Mouse (Mus musculus) erythroblast, embryonic 14.5 days (primary cell): ENCODE data around the gene Scarb2. TPM values are rescaled to one million over a fixed set of nuclear protein-coding genes. Genes with fewer than 3 reads are reported as not detected.

ENCODE experiments used
- H3K27me3 ChIP-seq: 2 replicates; pipeline ENCODE4 v1.6.1; 2012; ENCODE audit warnings: inconsistent platforms; ENCODE audit not compliant: control insufficient read depth
- H3K36me3 ChIP-seq: 2 replicates; pipeline ENCODE4 v1.6.1; 2012; ENCODE audit warnings: mild to moderate bottlenecking, inconsistent platforms; ENCODE audit not compliant: control insufficient read depth
- H3K4me1 ChIP-seq: 2 replicates; pipeline ENCODE4 v1.6.1; 2012; ENCODE audit warnings: inconsistent platforms; ENCODE audit not compliant: control insufficient read depth
- H3K4me3 ChIP-seq: replicated peaks from 2 replicates; pipeline ENCODE3; 2012; ENCODE audit warnings: moderate library complexity, mild to moderate bottlenecking, inconsistent platforms
- H3K9me3 ChIP-seq: 2 replicates; pipeline ENCODE4 v1.6.1; 2012; ENCODE audit warnings: low read length, inconsistent platforms, mixed read lengths; ENCODE audit not compliant: control insufficient read depth
- GATA1 ChIP-seq: IDR thresholded peaks from 2 replicates; pipeline ENCODE4 v1.6.1; 2012; ENCODE audit warnings: low read length, inconsistent platforms, mixed read lengths
- TAL1 ChIP-seq: IDR thresholded peaks from 3 replicates; pipeline ENCODE4 v1.6.1; 2012; ENCODE audit warnings: low read length, inconsistent platforms, mixed read lengths
- polyA plus RNA-seq: library from polyadenylated mRNA; stranded (reverse); fragments of >175 nt; gene quantifications from 2 replicates; pipeline ENCODE4 v1.2.3, GENCODE M21; 2012

The Scarb2 gene
- polyA plus RNA-seq, 1 experiment = 0.14 TPM

DNA sequence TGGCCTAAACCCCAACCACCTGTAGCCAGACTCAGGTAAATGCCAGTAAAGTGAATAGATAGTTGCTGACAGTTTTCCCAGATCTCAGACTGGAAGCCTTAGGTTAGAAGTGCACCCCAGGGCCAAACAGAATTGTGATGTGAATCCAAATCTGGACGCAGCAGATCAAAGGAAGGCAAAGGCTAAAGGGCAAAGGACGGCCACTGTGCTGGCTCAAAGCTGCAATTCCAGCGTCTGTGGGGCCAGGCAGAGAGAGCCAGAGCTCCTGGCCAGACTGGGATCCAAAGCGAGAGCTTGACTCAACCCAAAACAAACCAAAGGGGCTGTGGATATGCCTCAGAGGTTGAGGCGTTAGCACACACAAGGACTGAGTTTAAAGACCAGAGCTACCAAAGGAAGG is 47.9 kb downstream of the Scarb2 start:
- peaks cover 14% of the 10 kb centered on the region for H3K36me3 ChIP-seq
- H3K9me3 ChIP-seq = no peaks in the 10 kb centered on the region
- H3K4me3 ChIP-seq = no peak overlapping the region
- peaks cover 12% of the 10 kb centered on the region for H3K4me1 ChIP-seq
- TF ChIP-seq TAL1 (no peak), GATA1 (no peak)
- no peaks in the 10 kb centered on the region for H3K27me3 ChIP-seq

- no peaks in the 10 kb centered on the region for H3K27me3 ChIP-seq
These were observed 49.2 kb downstream of the Scarb2 start for GRCm38 (mm10) chr5:92457410-92457809.

DNA sequence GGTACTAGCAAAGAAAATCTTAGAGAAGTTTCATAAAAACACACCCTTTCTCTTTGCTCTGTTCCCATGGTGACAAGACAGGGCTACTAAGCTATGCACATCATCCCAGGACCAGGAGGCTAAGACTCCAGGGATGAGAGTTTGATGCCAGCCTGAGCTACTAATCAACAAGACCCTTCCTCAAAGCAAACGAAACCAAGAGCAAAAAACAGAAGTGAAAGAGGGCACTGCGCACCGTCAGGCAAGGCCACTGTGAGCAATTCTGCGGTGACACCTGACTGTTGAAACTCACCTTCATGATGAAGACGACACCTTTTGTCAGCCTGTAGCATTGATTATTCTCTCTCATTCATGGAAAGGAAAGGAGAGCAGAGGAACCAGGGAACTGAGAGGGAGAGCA is 53.8 kb downstream of the Scarb2 start:
- Histone ChIP-seq H3K4me3 (no peak overlapping the region), H3K27me3 (no peaks in the 10 kb centered on the region), H3K36me3 (peaks cover 48% of the 10 kb centered on the region), H3K4me1 (peaks cover 8% of the 10 kb centered on the region), H3K9me3 (no peaks in the 10 kb centered on the region)
- TF ChIP-seq TAL1 (no peak), GATA1 (no peak)

More at GRCm38 (mm10) chr5:92457410-92457809, 49.2 kb downstream of the Scarb2 start:
- Histone ChIP-seq H3K4me3 (no peak overlapping the region), H3K36me3 (peaks cover 19% of the 10 kb centered on the region), H3K9me3 (no peaks in the 10 kb centered on the region), H3K4me1 (peaks cover 12% of the 10 kb centered on the region)
- TF ChIP-seq GATA1 = no peak
- TF ChIP-seq TAL1 = no peak

- peaks cover 45% of the 10 kb centered on the region for H3K36me3 ChIP-seq
- no peak overlapping the region for H3K4me3 ChIP-seq
- H3K27me3 ChIP-seq = no peaks in the 10 kb centered on the region
- TF ChIP-seq GATA1 (no peak), TAL1 (no peak)
- H3K4me1 ChIP-seq = peaks cover 5% of the 10 kb centered on the region
- H3K9me3 ChIP-seq = no peaks in the 10 kb centered on the region
These were observed 59.9 kb downstream of the Scarb2 start for GRCm38 (mm10) chr5:92446736-92447135.

DNA sequence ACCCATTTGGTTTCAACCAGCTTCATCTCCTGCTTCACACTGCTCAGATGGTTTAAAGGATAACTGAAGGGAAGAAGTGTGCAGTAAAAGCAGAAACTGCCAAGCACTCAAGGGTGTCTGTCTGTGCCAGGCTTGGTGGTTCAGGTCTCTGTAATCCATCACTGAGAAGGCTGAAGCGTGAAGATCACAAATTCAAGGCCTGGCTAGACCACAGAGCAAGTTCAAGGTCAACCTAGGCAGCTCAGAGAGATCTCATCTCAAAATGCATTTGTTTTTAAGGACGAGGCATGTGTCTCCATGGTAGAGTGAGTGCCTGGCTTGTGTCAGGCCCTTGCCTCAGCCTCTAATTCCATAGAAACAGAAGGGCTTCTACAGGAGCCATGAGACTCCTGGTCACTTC is 61.6 kb downstream of the Scarb2 start:
- Histone ChIP-seq H3K27me3 (no peaks in the 10 kb centered on the region), H3K4me1 (peaks cover 13% of the 10 kb centered on the region), H3K9me3 (no peaks in the 10 kb centered on the region), H3K36me3 (peaks cover 35% of the 10 kb centered on the region), H3K4me3 (no peak overlapping the region)
- TF ChIP-seq GATA1 = no peak
- no peak for TF ChIP-seq TAL1

GRCm38 (mm10) chr5:92442914-92443313 is 63.7 kb downstream of the Scarb2 start:
- Histone ChIP-seq H3K9me3 (no peaks in the 10 kb centered on the region), H3K4me3 (no peak overlapping the region), H3K36me3 (peaks cover 16% of the 10 kb centered on the region), H3K4me1 (peaks cover 25% of the 10 kb centered on the region), H3K27me3 (no peaks in the 10 kb centered on the region)
- 0 out of 2 replicates have a peak, but pooled peaks have one; percentile 7 for TF ChIP-seq GATA1
- no peak for TF ChIP-seq TAL1

DNA sequence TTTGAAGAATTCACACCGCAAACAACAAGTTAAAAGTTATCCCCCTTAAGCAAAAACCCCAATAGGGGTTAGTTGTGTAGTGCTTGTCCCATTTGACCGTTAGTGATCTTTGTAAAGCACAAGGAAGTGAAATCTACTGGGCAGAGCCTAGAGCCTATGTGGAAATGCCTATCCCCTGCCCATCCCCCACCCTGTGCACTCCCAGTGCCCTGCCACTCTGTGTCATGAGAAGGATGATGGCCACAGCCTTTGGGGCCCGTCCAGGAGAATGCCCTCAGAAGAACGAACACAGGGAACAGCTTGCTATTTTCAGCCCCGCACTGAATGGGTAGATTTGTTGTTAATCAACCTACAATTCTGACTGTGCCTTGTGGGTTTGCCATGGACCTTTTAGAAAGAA is 65.1 kb downstream of the Scarb2 start:
- no peak overlapping the region for H3K4me3 ChIP-seq
- H3K27me3 ChIP-seq = no peaks in the 10 kb centered on the region
- peaks cover 8% of the 10 kb centered on the region for H3K36me3 ChIP-seq
- no peak for TF ChIP-seq TAL1
- no peak for TF ChIP-seq GATA1
- peaks cover 29% of the 10 kb centered on the region for H3K4me1 ChIP-seq
- H3K9me3 ChIP-seq = no peaks in the 10 kb centered on the region

DNA sequence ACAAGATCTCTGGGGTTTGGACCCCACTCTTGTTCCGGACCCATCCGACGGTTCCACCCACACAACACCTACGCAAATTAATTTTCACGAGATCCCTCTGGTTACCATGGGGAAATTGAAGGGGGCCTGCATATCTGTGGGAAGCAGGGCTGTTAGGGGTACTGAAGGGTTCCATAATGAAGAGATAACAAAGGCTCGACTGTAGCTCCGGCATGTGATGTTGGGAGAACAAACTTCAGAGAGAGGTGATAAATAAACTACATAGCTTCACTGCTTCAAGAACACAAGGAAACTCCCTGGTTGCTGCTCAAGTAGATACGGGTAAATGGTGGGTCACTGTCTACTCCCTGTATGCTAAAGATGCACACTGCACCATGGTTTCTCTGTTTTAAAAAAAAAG is 68.1 kb downstream of the Scarb2 start:
- Histone ChIP-seq H3K4me3 (no peak overlapping the region), H3K9me3 (no peaks in the 10 kb centered on the region), H3K36me3 (no peaks in the 10 kb centered on the region; the same call in 1 of the 2 replicates), H3K27me3 (no peaks in the 10 kb centered on the region), H3K4me1 (peaks cover 38% of the 10 kb centered on the region)
- TF ChIP-seq GATA1 (no peak), TAL1 (no peak)

DNA sequence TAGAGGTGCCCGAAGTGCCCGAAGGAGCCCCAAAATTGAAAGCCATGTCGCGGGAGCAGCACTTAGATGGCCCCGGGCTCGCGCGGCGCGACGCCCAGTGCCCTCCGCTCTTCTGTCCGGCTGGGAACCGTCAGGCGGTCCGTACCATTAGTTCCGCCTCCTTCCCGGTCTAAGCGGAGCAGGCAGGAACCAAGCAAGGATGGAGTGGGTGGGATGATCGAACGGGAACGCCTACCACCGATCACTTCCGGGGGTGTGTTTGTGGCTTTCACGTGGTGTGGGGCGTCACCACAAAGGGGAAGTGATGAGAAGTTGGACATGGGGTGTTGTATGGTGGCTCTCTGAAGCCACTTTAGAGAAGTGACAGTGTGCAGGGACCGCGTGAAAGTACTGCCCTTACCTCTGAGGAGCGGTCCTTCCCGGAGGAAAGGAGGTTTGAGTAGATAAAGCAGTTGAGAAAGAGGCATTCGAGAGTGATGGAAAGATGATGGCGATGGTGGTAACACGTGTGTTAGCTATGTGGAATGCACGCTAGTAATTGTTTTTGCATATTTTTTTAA is 71.5 kb downstream of the Scarb2 start, which contains the start of gene Nup54:
Gene Nup54, minus strand, starts transcription at position 195 of the 560 bp plus-strand sequence.
- H3K9me3 ChIP-seq = no peaks in the 10 kb centered on the region
- peaks cover 13% of the 10 kb centered on the region for H3K36me3 ChIP-seq
- H3K4me3 ChIP-seq = peak within 1 kb of the TSS; percentile 98
- TF ChIP-seq GATA1 = no peak
- no peaks in the 10 kb centered on the region for H3K27me3 ChIP-seq
- H3K4me1 ChIP-seq = peaks cover 34% of the 10 kb centered on the region

GRCm38 (mm10) chr5:92434571-92434985 is 72.1 kb downstream of the Scarb2 start:
- Histone ChIP-seq H3K4me1 (peaks cover 33% of the 10 kb centered on the region), H3K27me3 (no peaks in the 10 kb centered on the region)
- TF ChIP-seq TAL1 (no peak), GATA1 (no peak)

More at GRCm38 (mm10) chr5:92434571-92434985, 72.1 kb downstream of the Scarb2 start:
- no peaks in the 10 kb centered on the region for H3K9me3 ChIP-seq
- peak overlapping the region; percentile 98 for H3K4me3 ChIP-seq
- peaks cover 16% of the 10 kb centered on the region for H3K36me3 ChIP-seq
